Mouse (Mus musculus) stomach, embryonic 16.5 days (tissue): ENCODE measurements around the gene Auts2. TPM values are rescaled to one million over a fixed set of nuclear protein-coding genes. Genes with fewer than 3 reads are reported as not detected.
A peak's percentile ranks its signal among the peaks of the same experiment; 100 is the strongest.

Source experiments
- ATAC-seq: fragments of 200-750 bp; cut with Nextera tagmentation; 2 replicates; pipeline ENCODE4 v1.8.0; 2017; ENCODE audit warnings: moderate number of reproducible peaks, moderate TSS enrichment; ENCODE audit not compliant: insufficient read depth, low FRiP score
- H3K27ac ChIP-seq: fragments of 300-500 bp; sonication (generic); 2 replicates; pipeline ENCODE4 v1.5.1; 2014; ENCODE audit warnings: low read length
- H3K27me3 ChIP-seq: fragments of 300-500 bp; sonication (generic); 2 replicates; pipeline ENCODE4 v1.6.1; 2014; ENCODE audit warnings: low read length, control low read depth, mixed read lengths; ENCODE audit not compliant: control insufficient read depth, insufficient read depth
- H3K36me3 ChIP-seq: fragments of 300-500 bp; sonication (generic); 2 replicates; pipeline ENCODE4 v1.6.1; 2014; ENCODE audit warnings: low read length; ENCODE audit not compliant: control insufficient read depth, insufficient read depth
- H3K4me1 ChIP-seq: fragments of 300-500 bp; sonication (generic); 2 replicates; pipeline ENCODE4 v1.6.1; 2014; ENCODE audit warnings: low read length, control low read depth, mixed read lengths; ENCODE audit not compliant: control insufficient read depth, insufficient read depth
- H3K4me2 ChIP-seq: fragments of 300-500 bp; sonication (generic); 2 replicates; pipeline ENCODE4 v1.6.1; 2014; ENCODE audit warnings: low read depth, low read length, mixed read lengths
- H3K4me3 ChIP-seq: fragments of 300-500 bp; sonication (generic); replicated peaks from 2 replicates; pipeline ENCODE4 v1.5.1; 2014; ENCODE audit warnings: mild to moderate bottlenecking, low read length
- H3K9ac ChIP-seq: fragments of 300-500 bp; sonication (generic); 2 replicates; pipeline ENCODE4 v1.6.1; 2014; ENCODE audit warnings: low read length
- H3K9me3 ChIP-seq: fragments of 300-500 bp; sonication (generic); replicated peaks from 2 replicates; pipeline ENCODE4 v1.6.1; 2016; ENCODE audit warnings: low read length, control low read depth; ENCODE audit not compliant: control insufficient read depth
- WGBS: fragments of 180-500 bp; shearing (Covaris S2); extraction: QIAGEN DNeasy Blood & Tissue Kit; methylation state at CpG from one replicate; pipeline ENCODE4 v1.1.7; 2014; 5-methylcytosine and 5-hydroxymethylcytosine counted together
- polyA plus RNA-seq: library from polyadenylated mRNA; unstranded; fragments of >200 nt; fragmentation: Nextera tagmentation; extraction: Ambion mirVana; gene quantifications from 2 replicates; pipeline ENCODE4 v1.2.1, GENCODE M21; 2015

Gene Auts2
- polyA plus RNA-seq, 1 experiment from 2014 or later = 20.1 TPM

DNA sequence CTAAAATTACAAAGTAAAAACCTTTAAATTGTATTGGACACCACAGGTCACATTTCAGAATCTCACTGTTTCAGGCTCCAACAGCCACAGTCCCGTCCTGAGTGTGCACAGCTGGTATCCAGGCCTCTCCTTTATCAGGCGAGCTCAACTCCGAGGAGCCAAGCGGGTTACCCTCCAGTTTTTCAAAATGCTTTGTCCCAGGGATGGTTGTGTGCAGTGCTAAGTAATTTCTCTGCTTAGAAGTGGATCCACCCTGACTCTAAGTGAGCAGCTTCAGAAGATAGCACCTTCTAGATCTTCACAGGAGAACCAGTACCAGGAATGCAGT is 381.0 kb downstream of the Auts2 start:
- H3K27me3 ChIP-seq = no peaks in the 10 kb centered on the region

GRCm38 (mm10) chr5:132161338-132162205 is 381.6 kb downstream of the Auts2 start:
- no peaks in the 10 kb centered on the region for H3K9me3 ChIP-seq
- H3K4me3 ChIP-seq = no peak overlapping the region
- peak; percentile 56; the same call in 1 of the 2 replicates for ATAC-seq
- H3K27ac ChIP-seq = peak overlapping the region; percentile 42; the same call in 1 of the 2 replicates
- 37% methylated on average over 9 of the region's 9 CpGs for WGBS
- no peaks in the 10 kb centered on the region for H3K36me3 ChIP-seq
- no peaks in the 10 kb centered on the region for H3K27me3 ChIP-seq
- H3K4me1 ChIP-seq = peaks cover 19% of the 10 kb centered on the region; the same call in 1 of the 2 replicates
- H3K4me2 ChIP-seq = no peak overlapping the region
- no peak overlapping the region for H3K9ac ChIP-seq

More for the DNA sequence above, 381.0 kb downstream of the Auts2 start:
- ATAC-seq = no peak
- WGBS = 56% methylated on average over 4 of the region's 4 CpGs
- Histone ChIP-seq H3K9ac (no peak overlapping the region), H3K27ac (peak overlapping the region; percentile 27; the same call in 1 of the 2 replicates), H3K9me3 (no peaks in the 10 kb centered on the region), H3K4me1 (peaks cover 19% of the 10 kb centered on the region; the same call in 1 of the 2 replicates), H3K4me2 (no peak overlapping the region), H3K36me3 (no peaks in the 10 kb centered on the region), H3K4me3 (no peak overlapping the region)

DNA sequence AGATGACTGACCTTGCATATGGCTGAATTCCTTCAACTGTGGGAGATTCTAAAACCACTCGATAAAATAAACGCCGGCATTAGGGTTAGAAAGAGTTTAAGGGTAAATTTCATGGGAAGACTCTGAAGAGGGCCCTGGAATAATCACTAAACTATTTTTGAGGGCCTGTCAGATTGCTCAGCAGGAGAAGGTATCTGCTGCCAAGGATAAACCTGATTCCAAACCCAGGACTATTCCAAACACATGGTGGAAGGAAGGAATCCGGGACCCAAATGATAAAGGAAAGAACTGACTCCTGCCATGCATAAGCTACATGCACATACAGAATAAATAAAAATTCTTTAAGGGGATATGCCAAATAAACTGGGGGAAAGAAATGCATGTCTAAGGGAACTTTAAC is 399.0 kb downstream of the Auts2 start:
- Histone ChIP-seq H3K36me3 (no peaks in the 10 kb centered on the region), H3K9me3 (no peaks in the 10 kb centered on the region), H3K27me3 (no peaks in the 10 kb centered on the region), H3K4me3 (no peak overlapping the region), H3K9ac (no peak overlapping the region), H3K4me1 (no peaks in the 10 kb centered on the region), H3K27ac (no peak overlapping the region), H3K4me2 (no peak overlapping the region)
- no peak for ATAC-seq
- 85% methylated on average over 4 of the region's 4 CpGs for WGBS

DNA sequence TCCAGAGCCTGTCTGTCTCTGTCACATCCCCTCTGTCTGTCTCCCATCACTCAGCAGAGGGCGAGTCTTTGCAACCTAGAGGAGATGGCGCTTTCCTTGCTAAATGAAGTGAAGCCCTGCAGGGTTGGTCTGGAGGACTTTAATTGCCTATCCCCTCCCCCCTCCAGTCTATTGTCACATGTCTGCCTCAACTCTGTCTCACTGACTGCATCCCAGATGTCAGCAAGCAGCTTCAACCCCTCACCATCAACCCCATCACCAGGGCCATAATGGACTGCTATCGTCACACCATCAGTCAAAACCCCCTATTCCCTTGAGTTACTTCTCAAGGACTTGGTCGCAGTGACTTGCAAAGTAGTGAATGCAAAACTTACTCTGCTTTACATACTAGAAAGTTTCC is 402.3 kb downstream of the Auts2 start:
- Histone ChIP-seq H3K9me3 (no peaks in the 10 kb centered on the region), H3K4me1 (no peaks in the 10 kb centered on the region), H3K4me2 (no peak overlapping the region), H3K4me3 (no peak overlapping the region), H3K27me3 (no peaks in the 10 kb centered on the region), H3K9ac (no peak overlapping the region), H3K36me3 (no peaks in the 10 kb centered on the region), H3K27ac (no peak overlapping the region)
- 84% methylated on average over 4 of the region's 4 CpGs for WGBS
- ATAC-seq = no peak

DNA sequence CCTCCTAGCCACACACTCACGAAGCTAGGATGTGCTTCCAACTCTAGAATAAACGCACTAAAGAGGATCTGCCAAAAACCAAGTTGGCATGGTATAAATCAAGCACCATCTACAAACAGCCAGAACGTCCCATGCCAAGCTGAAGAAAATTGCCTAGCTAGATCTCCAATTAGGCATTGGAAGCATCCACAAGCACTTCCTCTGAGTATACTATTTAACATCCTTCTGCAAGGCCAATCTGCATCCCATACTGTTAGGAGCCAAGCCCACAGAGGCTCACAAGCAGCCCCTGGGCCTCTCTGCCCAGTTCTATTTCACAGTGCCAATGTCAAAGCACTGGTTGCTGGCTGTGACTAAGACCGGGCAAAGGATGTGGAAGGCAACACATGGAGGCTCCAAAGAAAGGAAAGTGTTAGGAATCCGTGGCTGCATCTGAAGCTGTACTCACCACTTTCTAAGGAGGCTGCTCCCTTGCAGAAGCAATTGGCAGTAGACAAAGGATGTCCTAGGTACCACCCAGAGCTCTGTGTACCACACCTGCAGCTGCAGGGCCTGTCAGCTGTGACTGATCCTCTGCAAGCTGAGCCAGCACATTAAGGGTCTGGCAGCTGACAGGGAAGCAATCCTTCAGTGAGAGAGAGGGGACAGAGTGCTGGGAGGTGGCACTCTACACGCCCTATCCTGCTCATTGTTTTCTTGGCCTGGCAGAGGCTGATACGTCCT is 407.0 kb downstream of the Auts2 start:
- Histone ChIP-seq H3K27me3 (no peaks in the 10 kb centered on the region), H3K36me3 (no peaks in the 10 kb centered on the region), H3K4me2 (no peak overlapping the region), H3K4me1 (no peaks in the 10 kb centered on the region), H3K27ac (no peak overlapping the region), H3K9me3 (no peaks in the 10 kb centered on the region), H3K9ac (no peak overlapping the region), H3K4me3 (no peak overlapping the region)
- no peak for ATAC-seq
- 45% methylated on average over 7 of the region's 7 CpGs for WGBS

DNA sequence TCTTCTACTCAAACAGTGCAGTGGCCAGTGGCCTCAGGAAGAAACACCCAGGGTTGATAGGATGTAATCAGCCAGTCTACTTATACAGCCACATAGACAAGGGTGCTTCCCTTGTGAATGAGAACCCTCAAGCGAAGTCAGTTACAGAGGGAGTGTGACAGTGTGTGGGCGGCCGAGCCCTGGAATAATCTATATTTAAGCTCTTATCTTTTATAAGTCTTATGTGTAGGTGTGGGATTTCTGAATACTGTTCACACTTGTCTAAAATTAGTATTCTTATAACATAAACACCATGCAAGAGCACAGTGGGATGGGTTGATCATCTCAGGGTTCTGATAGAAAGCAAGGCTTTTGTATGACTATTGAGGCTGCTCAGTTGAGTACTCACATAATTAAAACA is 411.2 kb downstream of the Auts2 start:
- Histone ChIP-seq H3K4me1 (no peaks in the 10 kb centered on the region), H3K36me3 (no peaks in the 10 kb centered on the region), H3K27me3 (no peaks in the 10 kb centered on the region), H3K4me3 (no peak overlapping the region), H3K4me2 (no peak overlapping the region), H3K27ac (no peak overlapping the region), H3K9me3 (no peaks in the 10 kb centered on the region), H3K9ac (no peak overlapping the region)
- no peak for ATAC-seq
- WGBS = 91% methylated on average over 3 of the region's 3 CpGs

GRCm38 (mm10) chr5:132130577-132130976 is 412.6 kb downstream of the Auts2 start:
- no peaks in the 10 kb centered on the region for H3K27me3 ChIP-seq
- H3K36me3 ChIP-seq = no peaks in the 10 kb centered on the region
- no peak for ATAC-seq
- no peaks in the 10 kb centered on the region for H3K4me1 ChIP-seq
- no peak overlapping the region for H3K9ac ChIP-seq
- H3K4me3 ChIP-seq = no peak overlapping the region
- no peak overlapping the region for H3K27ac ChIP-seq
- no peaks in the 10 kb centered on the region for H3K9me3 ChIP-seq
- 46% methylated on average over 4 of the region's 4 CpGs for WGBS
- H3K4me2 ChIP-seq = no peak overlapping the region

GRCm38 (mm10) chr5:132126626-132127025 is 416.5 kb downstream of the Auts2 start:
- no peak overlapping the region for H3K4me3 ChIP-seq
- no peaks in the 10 kb centered on the region for H3K4me1 ChIP-seq
- WGBS = 58% methylated on average over 12 of the region's 12 CpGs
- H3K9me3 ChIP-seq = no peaks in the 10 kb centered on the region
- H3K36me3 ChIP-seq = no peaks in the 10 kb centered on the region
- H3K27me3 ChIP-seq = no peaks in the 10 kb centered on the region
- H3K9ac ChIP-seq = no peak overlapping the region
- H3K4me2 ChIP-seq = no peak overlapping the region
- ATAC-seq = no peak
- no peak overlapping the region for H3K27ac ChIP-seq

- Histone ChIP-seq H3K9ac (no peak overlapping the region), H3K4me3 (no peak overlapping the region), H3K27ac (no peak overlapping the region), H3K4me1 (no peaks in the 10 kb centered on the region), H3K27me3 (no peaks in the 10 kb centered on the region), H3K4me2 (no peak overlapping the region), H3K9me3 (no peaks in the 10 kb centered on the region), H3K36me3 (no peaks in the 10 kb centered on the region)
- WGBS = 82% methylated on average over 3 of the region's 3 CpGs
- ATAC-seq = no peak
Measured at GRCm38 (mm10) chr5:132115631-132116030, 427.5 kb downstream of the Auts2 start.
